Mouse (Mus musculus) intestine, embryonic 16.5 days (tissue): ENCODE data around the gene Btc. TPM values are rescaled to one million over a fixed set of nuclear protein-coding genes. Genes with fewer than 3 reads are reported as not detected.

Source experiments
- ATAC-seq: fragments of 200-750 bp; cut with Nextera tagmentation; 2 replicates; pipeline ENCODE4 v1.8.0; 2017; ENCODE audit warnings: moderate TSS enrichment, moderate library complexity
- H3K27ac ChIP-seq: fragments of 300-500 bp; sonication (generic); 2 replicates; pipeline ENCODE4 v1.5.1; 2014; ENCODE audit warnings: mild to moderate bottlenecking, low read length
- H3K27me3 ChIP-seq: fragments of 300-500 bp; sonication (generic); replicated peaks from 2 replicates; pipeline ENCODE4 v1.6.1; 2014; ENCODE audit warnings: low read length, control low read depth, mixed read lengths; ENCODE audit not compliant: control insufficient read depth, insufficient read depth
- H3K36me3 ChIP-seq: fragments of 300-500 bp; sonication (generic); 2 replicates; pipeline ENCODE4 v1.6.1; 2014; ENCODE audit warnings: low read length, control low read depth; ENCODE audit not compliant: control insufficient read depth, insufficient read depth
- H3K4me1 ChIP-seq: fragments of 300-500 bp; sonication (generic); 2 replicates; pipeline ENCODE4 v1.6.1; 2014; ENCODE audit warnings: low read length, control low read depth, mixed read lengths; ENCODE audit not compliant: control insufficient read depth, insufficient read depth
- H3K4me2 ChIP-seq: fragments of 300-500 bp; sonication (generic); 2 replicates; pipeline ENCODE4 v1.6.1; 2014; ENCODE audit warnings: low read depth, low read length, control low read depth
- H3K4me3 ChIP-seq: fragments of 300-500 bp; sonication (generic); 2 replicates; pipeline ENCODE4 v1.5.1; 2014; ENCODE audit warnings: mild to moderate bottlenecking, low read length
- H3K9ac ChIP-seq: fragments of 300-500 bp; sonication (generic); 2 replicates; pipeline ENCODE4 v1.6.1; 2014; ENCODE audit warnings: low read depth, low read length
- H3K9me3 ChIP-seq: fragments of 300-500 bp; sonication (generic); 2 replicates; pipeline ENCODE4 v1.6.1; 2016; ENCODE audit warnings: low read length, control low read depth; ENCODE audit not compliant: control insufficient read depth
- WGBS: fragments of 180-500 bp; shearing (Covaris S2); extraction: QIAGEN DNeasy Blood & Tissue Kit; methylation state at CpG from one replicate; pipeline ENCODE4 v1.1.7; 2014; 5-methylcytosine and 5-hydroxymethylcytosine counted together
- polyA plus RNA-seq: library from polyadenylated mRNA; unstranded; fragments of >200 nt; fragmentation: Nextera tagmentation; extraction: Ambion mirVana; gene quantifications from 2 replicates; pipeline ENCODE4 v1.2.1, GENCODE M21; 2015

Gene Btc
- polyA plus RNA-seq, 1 experiment from 2014 or later, result 4.5 TPM

DNA sequence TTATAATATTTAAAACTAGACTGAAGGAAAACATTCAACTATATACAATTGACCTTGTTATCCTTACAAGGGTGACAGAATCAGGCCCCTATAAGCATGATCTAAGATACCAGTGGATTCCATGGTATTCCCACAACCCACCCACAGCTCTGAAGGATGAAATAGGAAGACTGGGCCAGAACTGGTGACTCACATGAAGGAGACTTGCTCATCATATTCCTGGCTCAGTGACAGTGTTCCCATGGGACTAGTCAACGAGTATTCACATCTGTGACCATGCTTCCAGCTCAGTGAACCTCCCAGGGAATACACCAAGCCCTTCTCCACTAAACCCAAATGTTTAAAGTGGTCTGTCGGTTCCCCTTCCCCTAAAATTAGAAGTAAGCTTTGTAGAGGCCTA, 27.3 kb downstream of the Btc start:
- Histone ChIP-seq H3K9ac (no peak overlapping the region), H3K9me3 (no peaks in the 10 kb centered on the region), H3K4me1 (no peaks in the 10 kb centered on the region), H3K27me3 (no peaks in the 10 kb centered on the region), H3K27ac (no peak overlapping the region), H3K4me3 (no peak overlapping the region), H3K36me3 (no peaks in the 10 kb centered on the region), H3K4me2 (no peak overlapping the region)
- no peak for ATAC-seq
- 71% methylated on average over 2 of the region's 2 CpGs for WGBS

DNA sequence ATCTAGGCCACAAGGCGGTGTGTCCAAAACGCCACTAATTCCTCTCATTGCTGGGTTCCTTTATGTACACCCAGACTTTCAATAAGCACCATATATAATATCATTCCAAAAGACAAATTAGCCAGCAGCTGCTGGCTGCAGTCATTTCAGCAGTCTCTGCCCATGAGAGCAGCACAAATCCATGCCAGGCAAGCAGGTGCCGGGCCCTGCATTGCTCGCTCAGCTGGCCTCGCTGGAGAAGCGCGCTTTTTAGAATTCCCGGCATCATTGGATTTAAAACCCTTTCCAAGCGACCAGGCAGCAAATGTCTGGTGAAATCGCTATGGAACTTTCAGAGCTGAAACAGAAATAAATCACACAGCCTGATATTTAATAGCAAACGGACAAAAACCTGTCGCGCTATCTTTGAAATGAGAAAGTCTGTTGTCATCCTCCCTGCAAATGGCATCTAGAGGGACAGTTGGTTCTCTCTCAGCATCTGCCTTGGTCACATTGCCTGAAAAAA, 34.7 kb downstream of the Btc start:
- H3K9ac ChIP-seq, result no peak overlapping the region
- 86% methylated on average over 13 of the region's 13 CpGs for WGBS
- no peak overlapping the region for H3K4me2 ChIP-seq
- H3K4me1 ChIP-seq, result no peaks in the 10 kb centered on the region
- no peaks in the 10 kb centered on the region for H3K27me3 ChIP-seq
- no peaks in the 10 kb centered on the region for H3K36me3 ChIP-seq
- H3K4me3 ChIP-seq, result no peak overlapping the region
- H3K27ac ChIP-seq, result no peak overlapping the region
- H3K9me3 ChIP-seq, result no peaks in the 10 kb centered on the region
- no peak for ATAC-seq

DNA sequence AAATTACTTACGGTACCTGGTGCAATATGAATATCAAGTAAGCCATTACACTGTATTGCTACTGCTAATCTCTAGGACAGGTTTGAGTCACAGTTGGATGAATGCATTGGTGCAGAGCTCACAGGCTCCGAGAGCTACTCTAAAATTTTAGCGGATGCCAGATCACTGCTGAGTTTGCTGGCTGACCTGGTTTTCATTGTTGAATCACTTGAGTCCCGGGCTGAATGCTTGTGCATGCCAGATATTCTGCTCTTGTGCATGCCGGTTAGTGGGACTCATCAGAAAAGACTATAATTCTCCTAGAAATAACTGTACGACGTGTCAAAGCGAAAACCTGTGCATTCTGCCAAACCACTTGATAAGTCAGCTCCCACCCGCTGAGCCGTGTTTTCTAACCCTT, 35.9 kb downstream of the Btc start:
- H3K36me3 ChIP-seq, result no peaks in the 10 kb centered on the region
- H3K27ac ChIP-seq, result no peak overlapping the region
- no peak overlapping the region for H3K4me2 ChIP-seq
- no peak overlapping the region for H3K4me3 ChIP-seq
- ATAC-seq, result no peak
- no peaks in the 10 kb centered on the region for H3K9me3 ChIP-seq
- WGBS, result 84% methylated on average over 10 of the region's 10 CpGs
- H3K9ac ChIP-seq, result no peak overlapping the region
- H3K27me3 ChIP-seq, result no peaks in the 10 kb centered on the region
- no peaks in the 10 kb centered on the region for H3K4me1 ChIP-seq

DNA sequence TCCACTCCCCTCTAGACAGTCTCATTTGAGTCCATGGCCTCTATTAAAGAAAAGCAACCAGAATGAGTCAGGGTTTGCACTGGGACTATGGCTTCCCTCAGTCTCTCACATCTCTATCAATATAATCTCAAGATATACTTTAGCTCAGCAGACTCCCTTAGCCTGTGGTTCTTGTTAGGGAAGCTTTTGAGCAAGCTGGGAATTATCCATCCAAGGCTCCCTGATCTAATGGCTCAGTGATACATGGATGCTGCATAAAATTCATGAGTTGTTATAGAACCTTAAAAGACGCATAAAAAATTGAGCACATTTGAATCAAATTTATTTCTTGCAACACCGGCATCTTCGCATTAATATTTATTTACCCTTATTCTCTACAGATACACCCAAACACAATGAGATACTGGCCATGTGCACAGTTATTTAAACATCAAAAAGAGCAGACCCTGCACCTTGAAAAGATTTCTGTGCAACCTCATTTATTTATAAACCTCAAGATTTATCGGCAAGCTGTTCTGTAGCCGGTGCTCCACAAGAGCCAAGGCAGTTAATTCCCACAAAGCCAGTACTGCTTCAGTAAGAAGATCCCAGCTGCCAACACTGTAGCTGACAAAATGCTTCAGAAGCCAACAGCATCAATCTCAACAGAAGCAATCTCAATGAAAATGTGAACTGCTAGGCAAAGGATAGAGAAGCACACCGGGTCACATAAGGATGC, 39.4 kb downstream of the Btc start:
- ATAC-seq, result no peak
- WGBS, result 69% methylated on average over 6 of the region's 6 CpGs
- no peaks in the 10 kb centered on the region for H3K36me3 ChIP-seq
- H3K9me3 ChIP-seq, result no peaks in the 10 kb centered on the region
- H3K4me1 ChIP-seq, result no peaks in the 10 kb centered on the region
- no peaks in the 10 kb centered on the region for H3K27me3 ChIP-seq
- no peak overlapping the region for H3K4me3 ChIP-seq
- H3K27ac ChIP-seq, result no peak overlapping the region
- no peak overlapping the region for H3K9ac ChIP-seq
- no peak overlapping the region for H3K4me2 ChIP-seq

DNA sequence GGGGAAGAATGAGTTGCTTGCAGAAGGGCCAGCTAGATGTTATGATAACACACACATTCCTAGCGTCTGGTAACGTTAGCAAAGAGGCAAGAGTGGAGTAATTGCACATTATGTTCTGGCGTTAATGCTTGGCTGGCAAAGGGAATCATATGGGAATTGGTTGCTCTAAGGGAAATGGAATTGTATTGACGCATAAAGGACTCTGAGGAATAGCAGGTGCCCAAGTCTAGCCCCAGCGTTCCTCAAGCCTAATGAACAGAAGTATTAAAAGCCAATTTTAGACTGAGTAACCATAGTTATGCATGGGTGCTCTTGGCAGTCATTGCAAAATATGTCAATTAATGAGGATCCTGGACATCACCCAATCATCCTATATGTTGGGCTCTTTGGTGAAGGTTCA, 50.1 kb downstream of the Btc start:
- 53% methylated on average over 5 of the region's 5 CpGs for WGBS
- Histone ChIP-seq H3K4me3 (no peak overlapping the region), H3K4me1 (no peaks in the 10 kb centered on the region), H3K9ac (no peak overlapping the region), H3K4me2 (no peak overlapping the region), H3K27ac (no peak overlapping the region), H3K9me3 (no peaks in the 10 kb centered on the region), H3K27me3 (no peaks in the 10 kb centered on the region), H3K36me3 (no peaks in the 10 kb centered on the region)
- no peak for ATAC-seq

DNA sequence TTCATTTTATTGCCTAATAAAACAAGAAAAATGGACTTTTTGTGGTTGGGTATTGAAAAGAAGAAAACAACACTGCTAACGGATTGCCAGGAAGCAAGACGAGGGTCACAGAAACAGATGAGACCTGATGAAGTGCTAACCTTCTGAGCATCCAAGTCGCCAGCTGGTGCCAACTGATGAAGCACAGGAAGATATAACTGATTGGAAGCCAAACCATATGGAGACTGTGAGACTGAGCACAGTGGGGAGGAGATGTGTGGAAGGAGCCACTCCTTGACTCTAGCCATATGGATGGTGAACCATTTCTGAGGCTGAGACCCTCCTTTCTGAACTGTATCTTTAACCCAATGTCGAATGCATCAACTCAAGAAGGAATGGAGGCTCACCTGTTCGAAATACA, 57.1 kb downstream of the Btc start:
- no peaks in the 10 kb centered on the region for H3K36me3 ChIP-seq
- no peak overlapping the region for H3K9ac ChIP-seq
- no peak overlapping the region for H3K4me2 ChIP-seq
- no peaks in the 10 kb centered on the region for H3K9me3 ChIP-seq
- ATAC-seq, result no peak
- no peak overlapping the region for H3K27ac ChIP-seq
- WGBS, result 67% methylated on average over 5 of the region's 5 CpGs
- no peak overlapping the region for H3K4me3 ChIP-seq
- no peaks in the 10 kb centered on the region for H3K27me3 ChIP-seq
- H3K4me1 ChIP-seq, result no peaks in the 10 kb centered on the region

DNA sequence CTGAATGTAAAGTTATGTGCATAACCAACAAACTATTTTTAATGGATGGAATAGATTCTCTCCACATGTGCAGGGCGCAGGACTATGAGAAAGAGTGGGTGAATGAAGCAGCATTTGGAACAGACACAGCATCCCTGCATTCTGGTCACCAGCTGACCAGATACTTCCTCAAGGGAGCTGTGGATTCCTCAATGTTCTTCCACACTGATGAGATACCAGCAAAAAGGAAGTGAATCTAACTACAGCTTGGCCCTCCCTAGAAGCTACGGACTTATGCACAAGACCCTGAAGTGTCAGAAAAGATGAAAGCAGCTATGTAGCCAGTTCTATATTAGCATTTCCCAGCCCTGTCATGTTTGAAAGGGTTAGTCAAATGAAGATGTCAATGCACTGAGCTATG, 57.7 kb downstream of the Btc start:
- H3K4me1 ChIP-seq, result no peaks in the 10 kb centered on the region
- ATAC-seq, result no peak
- H3K27me3 ChIP-seq, result no peaks in the 10 kb centered on the region
- H3K9me3 ChIP-seq, result no peaks in the 10 kb centered on the region
- 82% methylated on average over 2 of the region's 2 CpGs for WGBS
- H3K4me3 ChIP-seq, result no peak overlapping the region
- H3K4me2 ChIP-seq, result no peak overlapping the region
- H3K9ac ChIP-seq, result no peak overlapping the region
- H3K27ac ChIP-seq, result no peak overlapping the region
- H3K36me3 ChIP-seq, result no peaks in the 10 kb centered on the region

DNA sequence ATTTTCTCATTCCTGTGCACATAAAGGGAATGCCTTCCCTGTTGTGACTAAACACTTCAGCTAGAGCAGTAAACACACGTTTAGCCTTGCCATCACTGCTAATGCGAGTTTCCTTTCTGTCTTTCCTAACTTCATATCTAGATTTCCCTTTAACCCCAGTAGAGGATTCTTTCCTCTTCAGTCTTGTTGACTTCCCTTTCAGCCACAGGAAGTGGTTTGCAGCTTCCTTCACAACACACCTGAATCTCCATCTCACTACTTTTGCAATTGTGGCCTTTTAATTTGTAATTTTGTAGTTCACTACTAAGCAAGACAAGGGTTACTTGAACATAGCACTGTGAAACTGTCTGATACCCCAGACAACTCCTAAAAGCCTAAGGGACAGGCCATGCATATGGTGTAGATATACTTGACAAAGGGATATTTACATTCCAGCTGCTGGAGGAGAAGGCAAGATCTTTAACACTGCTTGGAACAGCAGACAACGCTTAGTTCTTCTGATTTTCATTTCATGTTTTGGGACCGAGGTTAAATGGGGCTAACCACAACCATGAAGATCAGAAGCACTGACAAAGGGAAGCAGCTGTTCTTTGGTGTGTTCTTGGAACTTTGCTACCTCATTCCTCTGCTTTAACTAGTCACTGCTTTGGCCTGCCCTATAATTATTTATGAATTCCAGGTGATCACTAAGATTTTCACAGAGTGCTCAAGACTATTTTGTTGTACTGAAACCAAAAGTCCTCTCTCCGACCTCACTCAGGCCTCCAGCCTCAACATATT, 60.6 kb downstream of the Btc start:
- no peak for ATAC-seq
- 86% methylated on average over 5 of the region's 5 CpGs for WGBS

DNA sequence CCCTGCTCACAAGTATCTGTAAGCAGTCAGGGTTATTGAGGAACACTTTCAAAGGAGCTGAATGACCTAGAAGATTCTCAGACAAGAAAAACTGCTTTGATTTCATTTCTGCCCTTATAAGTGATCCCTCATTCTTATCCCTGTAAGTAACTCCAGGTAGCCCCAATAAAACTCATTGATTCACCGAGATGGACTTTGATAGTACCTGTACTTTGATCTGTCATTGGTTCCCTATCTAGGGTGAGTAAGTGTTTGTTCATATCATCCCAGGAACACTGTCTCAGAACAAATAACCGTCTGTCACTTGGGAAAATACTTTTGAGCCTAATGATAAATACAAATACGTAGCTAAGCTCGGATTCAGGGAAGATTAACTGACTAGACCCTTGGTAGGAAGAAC, 68.6 kb downstream of the Btc start:
- no peak overlapping the region for H3K9ac ChIP-seq
- H3K9me3 ChIP-seq, result no peaks in the 10 kb centered on the region
- H3K27ac ChIP-seq, result no peak overlapping the region
- 56% methylated on average over 4 of the region's 4 CpGs for WGBS
- no peaks in the 10 kb centered on the region for H3K27me3 ChIP-seq
- ATAC-seq, result peak; percentile 63
- no peaks in the 10 kb centered on the region for H3K36me3 ChIP-seq
- H3K4me3 ChIP-seq, result no peak overlapping the region
- H3K4me1 ChIP-seq, result no peaks in the 10 kb centered on the region
- H3K4me2 ChIP-seq, result no peak overlapping the region

More for the DNA sequence above, 60.6 kb downstream of the Btc start:
- H3K9ac ChIP-seq, result no peak overlapping the region
- H3K4me3 ChIP-seq, result no peak overlapping the region
- H3K4me2 ChIP-seq, result no peak overlapping the region
- H3K4me1 ChIP-seq, result no peaks in the 10 kb centered on the region
- no peaks in the 10 kb centered on the region for H3K36me3 ChIP-seq
- H3K9me3 ChIP-seq, result no peaks in the 10 kb centered on the region
- no peaks in the 10 kb centered on the region for H3K27me3 ChIP-seq
- H3K27ac ChIP-seq, result no peak overlapping the region
